Mouse (Mus musculus) limb, embryonic 12.5 days (tissue): ENCODE results near the gene Efna5. TPM values are rescaled to one million over a fixed set of nuclear protein-coding genes. Genes with fewer than 3 reads are reported as not detected.

Source experiments
- ATAC-seq: fragments of 200-750 bp; cut with Nextera tagmentation; 2 replicates; pipeline ENCODE4 v1.8.0; 2017; ENCODE audit warnings: low read depth, moderate TSS enrichment; ENCODE audit not compliant: insufficient number of reproducible peaks, insufficient read depth, low FRiP score, low TSS enrichment
- H3K27ac ChIP-seq: fragments of 300-500 bp; sonication (generic); 2 replicates; pipeline ENCODE4 v1.5.1; 2016; ENCODE audit warnings: mild to moderate bottlenecking, moderate library complexity
- H3K27me3 ChIP-seq: fragments of 300-500 bp; sonication (generic); 2 replicates; pipeline ENCODE4 v1.6.1; 2016; ENCODE audit warnings: mild to moderate bottlenecking, moderate library complexity
- H3K36me3 ChIP-seq: fragments of 300-500 bp; sonication (generic); 2 replicates; pipeline ENCODE4 v1.6.1; 2016; ENCODE audit warnings: mild to moderate bottlenecking, moderate library complexity
- H3K4me1 ChIP-seq: fragments of 300-500 bp; sonication (generic); replicated peaks from 2 replicates; pipeline ENCODE4 v1.6.1; 2016
- H3K4me2 ChIP-seq: fragments of 300-500 bp; sonication (generic); 2 replicates; pipeline ENCODE4 v1.6.1; 2016; ENCODE audit warnings: mild to moderate bottlenecking, moderate library complexity
- H3K4me3 ChIP-seq: fragments of 300-500 bp; sonication (generic); replicated peaks from 2 replicates; pipeline ENCODE4 v1.5.1; 2016; ENCODE audit warnings: mild to moderate bottlenecking
- H3K9ac ChIP-seq: fragments of 300-500 bp; sonication (generic); replicated peaks from 2 replicates; pipeline ENCODE4 v1.6.1; 2016; ENCODE audit warnings: mild to moderate bottlenecking, moderate library complexity
- H3K9me3 ChIP-seq: fragments of 300-500 bp; sonication (generic); 2 replicates; pipeline ENCODE4 v1.6.1; 2016; ENCODE audit warnings: mild to moderate bottlenecking, moderate library complexity
- WGBS: fragments of 180-500 bp; shearing (Covaris S2); methylation state at CpG from one replicate; pipeline ENCODE4 v1.1.7; 2016; 5-methylcytosine and 5-hydroxymethylcytosine counted together
- polyA plus RNA-seq: library from polyadenylated mRNA; unstranded; fragments of >200 nt; fragmentation: Nextera tagmentation; extraction: Ambion mirVana; gene quantifications from 2 replicates; pipeline ENCODE4 v1.2.1, GENCODE M21; 2016

Gene Efna5
- polyA plus RNA-seq, 1 experiment from 2014 or later = 38.2 TPM

GRCm38 (mm10) chr17:62562439-62562838 is 318.7 kb downstream of the Efna5 start:
- no peak overlapping the region for H3K4me2 ChIP-seq
- H3K4me1 ChIP-seq = peaks cover 5% of the 10 kb centered on the region; the same call in 1 of the 2 replicates
- H3K9ac ChIP-seq = no peak overlapping the region
- H3K9me3 ChIP-seq = no peaks in the 10 kb centered on the region
- H3K36me3 ChIP-seq = no peaks in the 10 kb centered on the region
- no peaks in the 10 kb centered on the region; the same call in 1 of the 2 replicates for H3K27me3 ChIP-seq
- 65% methylated on average over 7 of the region's 7 CpGs for WGBS
- ATAC-seq = no peak
- no peak overlapping the region for H3K27ac ChIP-seq
- no peak overlapping the region for H3K4me3 ChIP-seq

- Histone ChIP-seq H3K4me1 (no peaks in the 10 kb centered on the region), H3K9ac (no peak overlapping the region), H3K36me3 (no peaks in the 10 kb centered on the region), H3K4me2 (no peak overlapping the region), H3K27ac (no peak overlapping the region), H3K27me3 (no peaks in the 10 kb centered on the region; the same call in 1 of the 2 replicates), H3K4me3 (no peak overlapping the region), H3K9me3 (no peaks in the 10 kb centered on the region)
- 81% methylated on average over 6 of the region's 6 CpGs for WGBS
- no peak for ATAC-seq
Measured at GRCm38 (mm10) chr17:62557215-62557614, 323.9 kb downstream of the Efna5 start.
